Mouse (Mus musculus) left cerebral cortex, postnatal 10 days (tissue): ENCODE measurements around the gene Hjurp. TPM values are rescaled to one million over a fixed set of nuclear protein-coding genes. Genes with fewer than 3 reads are reported as not detected.

Experiments used
- DNase-seq, 2 experiments: peaks; one replicate each; pipeline ENCODE4 v3.0.0; 2021 to 2022; ENCODE audit warnings: low spot score in 2 of 2, mixed read lengths in 1 of 2; ENCODE audit errors: extremely low spot score in 1 of 2
- intact Hi-C: fragments of 180-260 bp; cut with DNase I; formaldehyde crosslinking; loops from one replicate; pipeline ENCODE4 v1.15.1; 2025
- total RNA-seq, 2 experiments: library from RNA; stranded (reverse); gene quantifications; 2 replicates each; pipeline ENCODE4 v1.2.3; 2021

Gene Hjurp
- total RNA-seq, 2 experiments from 2014 or later = 42.0 to 44.4 TPM

GRCm38 (mm10) chr1:88254793-88255465 lies 22.5 kb downstream of the Hjurp start:
- intact Hi-C loops = no loop called here
- peak in 1 of 2 experiments; percentile 76 for DNase-seq

GRCm38 (mm10) chr1:88253540-88253939 lies 23.9 kb downstream of the Hjurp start:
- intact Hi-C loops = no loop called here

GRCm38 (mm10) chr1:88253106-88253505 lies 24.3 kb downstream of the Hjurp start:
- DNase-seq = peak in 1 of 2 experiments; percentile 54
- intact Hi-C loops = no loop called here

More at GRCm38 (mm10) chr1:88253540-88253939, 23.9 kb downstream of the Hjurp start:
- peak in 1 of 2 experiments; percentile 36 for DNase-seq

GRCm38 (mm10) chr1:88250023-88250422 lies 27.4 kb downstream of the Hjurp start:
- intact Hi-C loops = no loop called here
- peak in 1 of 2 experiments; percentile 32 for DNase-seq

- peak in 1 of 2 experiments; percentile 43 for DNase-seq
- intact Hi-C loops = no loop called here
Measured at GRCm38 (mm10) chr1:88249596-88249995, 27.8 kb downstream of the Hjurp start.

- DNase-seq = peak in 1 of 2 experiments; percentile 81
- intact Hi-C loops = no loop called here
Measured at GRCm38 (mm10) chr1:88248658-88249057, 28.8 kb downstream of the Hjurp start.

GRCm38 (mm10) chr1:88247660-88248059 lies 29.8 kb downstream of the Hjurp start:
- DNase-seq = peak in 1 of 2 experiments; percentile 57
- intact Hi-C loops = no loop called here

GRCm38 (mm10) chr1:88246386-88246785 lies 31.0 kb downstream of the Hjurp start:
- peak in 1 of 2 experiments; percentile 34 for DNase-seq
- intact Hi-C loops = no loop called here

GRCm38 (mm10) chr1:88245881-88246280 lies 31.6 kb downstream of the Hjurp start:
- intact Hi-C loops = no loop called here
- peak in 1 of 2 experiments; percentile 61 for DNase-seq

- peak in 1 of 2 experiments; percentile 55 for DNase-seq
- intact Hi-C loops = no loop called here
Measured at GRCm38 (mm10) chr1:88243861-88244260, 33.6 kb downstream of the Hjurp start.

- intact Hi-C loops = no loop called here
- peak in 1 of 2 experiments; percentile 51 for DNase-seq
Measured at GRCm38 (mm10) chr1:88240579-88240978, 36.9 kb downstream of the Hjurp start.

GRCm38 (mm10) chr1:88240072-88240471 lies 37.4 kb downstream of the Hjurp start:
- DNase-seq = peak in 1 of 2 experiments; percentile 57
- intact Hi-C loops = no loop called here

GRCm38 (mm10) chr1:88238771-88239170 lies 38.7 kb downstream of the Hjurp start:
- DNase-seq = peak in 1 of 2 experiments; percentile 73
- intact Hi-C loops = no loop called here

GRCm38 (mm10) chr1:88237311-88237710 lies 40.1 kb downstream of the Hjurp start:
- DNase-seq = peak in 1 of 2 experiments; percentile 48
- intact Hi-C loops = no loop called here

- peak in 1 of 2 experiments; percentile 21 for DNase-seq
- intact Hi-C loops = no loop called here
Measured at GRCm38 (mm10) chr1:88235894-88236415, 41.5 kb downstream of the Hjurp start.

- intact Hi-C loops = no loop called here
- peak in 1 of 2 experiments; percentile 65 for DNase-seq
Measured at GRCm38 (mm10) chr1:88235046-88235893, 42.2 kb downstream of the Hjurp start.

GRCm38 (mm10) chr1:88234646-88235045 lies 42.8 kb downstream of the Hjurp start:
- peak in 1 of 2 experiments; percentile 45 for DNase-seq
- intact Hi-C loops = no loop called here

- intact Hi-C loops = no loop called here
- peak in 1 of 2 experiments; percentile 25 for DNase-seq
Measured at GRCm38 (mm10) chr1:88234248-88234610, 43.2 kb downstream of the Hjurp start.

GRCm38 (mm10) chr1:88233421-88234247 lies 43.8 kb downstream of the Hjurp start:
- peak in 1 of 2 experiments; percentile 85 for DNase-seq
- intact Hi-C loops = no loop called here
